Mouse (Mus musculus) hindbrain, embryonic 13.5 days (tissue): Measurements from ENCODE around the gene Urb2. TPM values are rescaled to one million over a fixed set of nuclear protein-coding genes. Genes with fewer than 3 reads are reported as not detected.
"Not testable (repeated sequence)": the region's sequence is repeated elsewhere in the genome, so short reads cannot be mapped to it uniquely, and the experiment has no call there.

ENCODE experiments used
- ATAC-seq: fragments of 200-750 bp; cut with Nextera tagmentation; 2 replicates; pipeline ENCODE4 v1.8.0; 2017; ENCODE audit warnings: moderate TSS enrichment; ENCODE audit not compliant: low FRiP score
- H3K27ac ChIP-seq: fragments of 300-500 bp; sonication (generic); 2 replicates; pipeline ENCODE4 v1.5.1; 2015; ENCODE audit warnings: inconsistent platforms, mild to moderate bottlenecking, moderate library complexity
- H3K27me3 ChIP-seq: fragments of 300-500 bp; sonication (generic); 2 replicates; pipeline ENCODE4 v1.6.1; 2015; ENCODE audit warnings: mild to moderate bottlenecking, inconsistent platforms
- H3K36me3 ChIP-seq: fragments of 300-500 bp; sonication (generic); 2 replicates; pipeline ENCODE4 v1.6.1; 2015; ENCODE audit warnings: mild to moderate bottlenecking, inconsistent platforms
- H3K4me1 ChIP-seq: fragments of 300-500 bp; sonication (generic); replicated peaks from 2 replicates; pipeline ENCODE4 v1.6.1; 2015; ENCODE audit warnings: inconsistent platforms
- H3K4me2 ChIP-seq: fragments of 300-500 bp; sonication (generic); 2 replicates; pipeline ENCODE4 v1.6.1; 2015; ENCODE audit warnings: inconsistent platforms, mild to moderate bottlenecking, moderate library complexity
- H3K4me3 ChIP-seq: fragments of 300-500 bp; sonication (generic); 2 replicates; pipeline ENCODE4 v1.5.1; 2015; ENCODE audit warnings: mild to moderate bottlenecking, inconsistent platforms
- H3K9ac ChIP-seq: fragments of 300-500 bp; sonication (generic); 2 replicates; pipeline ENCODE4 v1.6.1; 2015; ENCODE audit warnings: mild to moderate bottlenecking, inconsistent platforms
- H3K9me3 ChIP-seq: fragments of 300-500 bp; sonication (generic); 2 replicates; pipeline ENCODE4 v1.6.1; 2016; ENCODE audit warnings: inconsistent platforms
- WGBS: fragments of 180-500 bp; shearing (Covaris S2); methylation state at CpG from one replicate; pipeline ENCODE4 v1.1.7; 2015; 5-methylcytosine and 5-hydroxymethylcytosine counted together
- polyA plus RNA-seq: library from polyadenylated mRNA; unstranded; fragments of >200 nt; fragmentation: Nextera tagmentation; extraction: Ambion mirVana; gene quantifications from 2 replicates; pipeline ENCODE4 v1.2.1, GENCODE M21; 2015

Urb2 gene
- polyA plus RNA-seq, 1 experiment from 2014 or later, result 3.2 TPM

- no peak overlapping the region for H3K4me3 ChIP-seq
- H3K9ac ChIP-seq, result no peak overlapping the region
- 92% methylated on average over 13 of the region's 13 CpGs for WGBS
Measured at GRCm38 (mm10) chr8:123990277-123991049, 30.8 kb upstream of the Urb2 start.

GRCm38 (mm10) chr8:123992587-123992986 is 28.7 kb upstream of the Urb2 start:
- peaks cover 31% of the 10 kb centered on the region for H3K36me3 ChIP-seq
- no peak overlapping the region for H3K27ac ChIP-seq
- no peaks in the 10 kb centered on the region for H3K4me1 ChIP-seq
- H3K4me2 ChIP-seq, result no peak overlapping the region
- ATAC-seq, result no peak
- WGBS, result 88% methylated on average over 8 of the region's 8 CpGs
- H3K9me3 ChIP-seq, result no peaks in the 10 kb centered on the region
- no peak overlapping the region for H3K9ac ChIP-seq
- H3K4me3 ChIP-seq, result no peak overlapping the region
- no peaks in the 10 kb centered on the region for H3K27me3 ChIP-seq

More at GRCm38 (mm10) chr8:123990277-123991049, 30.8 kb upstream of the Urb2 start:
- H3K27me3 ChIP-seq, result no peaks in the 10 kb centered on the region
- no peaks in the 10 kb centered on the region for H3K4me1 ChIP-seq
- no peaks in the 10 kb centered on the region for H3K9me3 ChIP-seq
- H3K4me2 ChIP-seq, result no peak overlapping the region
- no peak for ATAC-seq
- H3K36me3 ChIP-seq, result peaks cover 16% of the 10 kb centered on the region
- no peak overlapping the region for H3K27ac ChIP-seq

GRCm38 (mm10) chr8:123993597-123993996 is 27.7 kb upstream of the Urb2 start:
- Histone ChIP-seq H3K4me3 (no peak overlapping the region), H3K27ac (no peak overlapping the region), H3K4me2 (no peak overlapping the region), H3K9me3 (no peaks in the 10 kb centered on the region), H3K9ac (no peak overlapping the region), H3K36me3 (peaks cover 35% of the 10 kb centered on the region), H3K4me1 (no peaks in the 10 kb centered on the region), H3K27me3 (no peaks in the 10 kb centered on the region)
- ATAC-seq, result no peak
- 94% methylated on average over 5 of the region's 5 CpGs for WGBS

GRCm38 (mm10) chr8:123993997-123994396 is 27.3 kb upstream of the Urb2 start:
- Histone ChIP-seq H3K9me3 (no peaks in the 10 kb centered on the region), H3K4me3 (no peak overlapping the region), H3K9ac (no peak overlapping the region), H3K36me3 (peaks cover 37% of the 10 kb centered on the region), H3K4me1 (no peaks in the 10 kb centered on the region), H3K27me3 (no peaks in the 10 kb centered on the region), H3K27ac (no peak overlapping the region), H3K4me2 (no peak overlapping the region)
- 97% methylated on average over 3 of the region's 3 CpGs for WGBS
- no peak for ATAC-seq

- H3K27me3 ChIP-seq, result no peaks in the 10 kb centered on the region
- no peak overlapping the region for H3K4me3 ChIP-seq
- peaks cover 73% of the 10 kb centered on the region for H3K36me3 ChIP-seq
- no peak overlapping the region for H3K4me2 ChIP-seq
- no peak overlapping the region for H3K27ac ChIP-seq
- H3K9ac ChIP-seq, result no peak overlapping the region
- ATAC-seq, result no peak
- 83% methylated on average over 2 of the region's 2 CpGs for WGBS
- H3K4me1 ChIP-seq, result no peaks in the 10 kb centered on the region
- H3K9me3 ChIP-seq, result no peaks in the 10 kb centered on the region
Measured at GRCm38 (mm10) chr8:123999568-123999967, 21.7 kb upstream of the Urb2 start.

GRCm38 (mm10) chr8:124002546-124003108 is 18.7 kb upstream of the Urb2 start:
- WGBS, result 95% methylated on average over 10 of the region's 10 CpGs
- Histone ChIP-seq H3K4me3 (no peak overlapping the region), H3K36me3 (peaks cover 82% of the 10 kb centered on the region), H3K9me3 (no peaks in the 10 kb centered on the region), H3K4me1 (no peaks in the 10 kb centered on the region), H3K9ac (no peak overlapping the region), H3K27ac (no peak overlapping the region), H3K4me2 (no peak overlapping the region), H3K27me3 (no peaks in the 10 kb centered on the region)
- no peak for ATAC-seq

- no peak overlapping the region for H3K9ac ChIP-seq
- no peak overlapping the region for H3K4me2 ChIP-seq
- H3K27me3 ChIP-seq, result no peaks in the 10 kb centered on the region
- H3K36me3 ChIP-seq, result peaks cover 74% of the 10 kb centered on the region
- H3K27ac ChIP-seq, result no peak overlapping the region
- H3K4me1 ChIP-seq, result no peaks in the 10 kb centered on the region
- no peak for ATAC-seq
- 87% methylated on average over 6 of the region's 6 CpGs for WGBS
- H3K9me3 ChIP-seq, result no peaks in the 10 kb centered on the region
- no peak overlapping the region for H3K4me3 ChIP-seq
Measured at GRCm38 (mm10) chr8:124007829-124008228, 13.5 kb upstream of the Urb2 start.

- H3K27ac ChIP-seq, result no peak overlapping the region
- no peaks in the 10 kb centered on the region for H3K9me3 ChIP-seq
- no peak overlapping the region for H3K4me3 ChIP-seq
- H3K27me3 ChIP-seq, result no peaks in the 10 kb centered on the region
- ATAC-seq, result no peak
- H3K4me1 ChIP-seq, result 0 out of 2 replicates have a peak, but pooled peaks cover 2% of the 10 kb centered on the region
- H3K4me2 ChIP-seq, result no peak overlapping the region
- no peak overlapping the region for H3K9ac ChIP-seq
- 90% methylated on average over 3 of the region's 3 CpGs for WGBS
- peaks cover 37% of the 10 kb centered on the region for H3K36me3 ChIP-seq
Measured at GRCm38 (mm10) chr8:124011580-124011979, 9.7 kb upstream of the Urb2 start.

- H3K4me2 ChIP-seq, result no peak overlapping the region
- ATAC-seq, result no peak
- 97% methylated on average over 3 of the region's 3 CpGs for WGBS
Measured at GRCm38 (mm10) chr8:124011989-124012586, 9.2 kb upstream of the Urb2 start.

GRCm38 (mm10) chr8:124014299-124014698 is 7.0 kb upstream of the Urb2 start:
- not testable (repeated sequence) for H3K9ac ChIP-seq, H3K27me3 ChIP-seq, H3K9me3 ChIP-seq, H3K36me3 ChIP-seq, H3K27ac ChIP-seq, H3K4me3 ChIP-seq, ATAC-seq, H3K4me2 ChIP-seq
- H3K4me1 ChIP-seq, result peaks cover 14% of the 10 kb centered on the region
- WGBS, result 96% methylated on average over 7 of the region's 7 CpGs

More at GRCm38 (mm10) chr8:124011989-124012586, 9.2 kb upstream of the Urb2 start:
- no peaks in the 10 kb centered on the region for H3K27me3 ChIP-seq
- H3K4me3 ChIP-seq, result no peak overlapping the region
- H3K27ac ChIP-seq, result no peak overlapping the region
- no peaks in the 10 kb centered on the region for H3K9me3 ChIP-seq
- H3K9ac ChIP-seq, result no peak overlapping the region
- 0 out of 2 replicates have a peak, but pooled peaks cover 3% of the 10 kb centered on the region for H3K4me1 ChIP-seq
- H3K36me3 ChIP-seq, result peaks cover 31% of the 10 kb centered on the region

GRCm38 (mm10) chr8:124014751-124015150 is 6.6 kb upstream of the Urb2 start:
- no peaks in the 10 kb centered on the region for H3K27me3 ChIP-seq
- no peak overlapping the region for H3K4me3 ChIP-seq
- H3K4me1 ChIP-seq, result peaks cover 18% of the 10 kb centered on the region
- 86% methylated on average over 3 of the region's 3 CpGs for WGBS
- no peak overlapping the region for H3K27ac ChIP-seq
- H3K9ac ChIP-seq, result no peak overlapping the region
- no peaks in the 10 kb centered on the region for H3K9me3 ChIP-seq
- H3K36me3 ChIP-seq, result peaks cover 5% of the 10 kb centered on the region
- no peak for ATAC-seq
- H3K4me2 ChIP-seq, result no peak overlapping the region

GRCm38 (mm10) chr8:124019782-124020181 is 1.5 kb upstream of the Urb2 start:
- Histone ChIP-seq H3K4me2 (peak overlapping the region; percentile 62), H3K27ac (no peak overlapping the region), H3K27me3 (no peaks in the 10 kb centered on the region), H3K9me3 (no peaks in the 10 kb centered on the region), H3K36me3 (peaks cover 7% of the 10 kb centered on the region; the same call in 1 of the 2 replicates), H3K9ac (peak overlapping the region; percentile 78; the same call in 1 of the 2 replicates), H3K4me3 (peak overlapping the region; percentile 83), H3K4me1 (peaks cover 40% of the 10 kb centered on the region)
- WGBS, result 38% methylated on average over 13 of the region's 13 CpGs
- no peak for ATAC-seq
